17 mouse cellular contexts compared by ENCODE assay signal in genomic region chr12:90862632-90863031, GRCm38 (mm10).
DNase-seq lines count a peak whose midpoint lies in the region; ATAC-seq and TF ChIP-seq lines count a peak whose summit lies in the region.
"Had no signal": no experiment of that assay in that cellular context is flagged by ENCODE, and none has a peak within 500 bp of the region (broad histone marks: within the 10 kb centered on the region; RNA-seq: fewer than 3 reads in every experiment).

No protein-coding gene starts in this region.

- no peak overlapping the region for H3K27ac ChIP-seq in lung, embryonic 14.5 days (ENCODE audit: low read depth)
- H3K27ac ChIP-seq in lung, embryonic 16.5 days (ENCODE audit: low read length), result no peak overlapping the region
- no peak overlapping the region for H3K27ac ChIP-seq in forebrain, embryonic 11.5 days (ENCODE audit: low read depth, low read length)
- H3K27ac ChIP-seq: embryonic facial prominence, embryonic 10.5 days; embryonic facial prominence, embryonic 12.5 days; forebrain, embryonic 12.5 days had no signal

- peak; percentile 27; the same call in 1 of the 2 replicates for ATAC-seq in lung, embryonic 14.5 days (ENCODE audit: insufficient read depth)
- peak; percentile 51; the same call in 1 of the 2 replicates for ATAC-seq in lung, embryonic 16.5 days (ENCODE audit: low read depth)
- no peak for ATAC-seq in forebrain, embryonic 11.5 days (replicated peaks; ENCODE audit: low FRiP score)
- ATAC-seq: forebrain, embryonic 14.5 days; forebrain, embryonic 16.5 days had no signal

- H3K4me1 ChIP-seq in lung, embryonic 14.5 days (ENCODE audit: insufficient read depth), result no peaks in the 10 kb centered on the region
- peaks cover 3% of the 10 kb centered on the region for H3K4me1 ChIP-seq in lung, embryonic 16.5 days (replicated peaks; ENCODE audit: control insufficient read depth, insufficient read depth, low read length)
- no peaks in the 10 kb centered on the region for H3K4me1 ChIP-seq in forebrain, embryonic 11.5 days (replicated peaks; ENCODE audit: control insufficient read depth, insufficient read depth, low read length)
- H3K4me1 ChIP-seq: embryonic facial prominence, embryonic 12.5 days; forebrain, embryonic 12.5 days had no signal

- no peak overlapping the region for H3K4me2 ChIP-seq in lung, embryonic 14.5 days
- H3K4me2 ChIP-seq in lung, embryonic 16.5 days (ENCODE audit: low read depth, low read length), result no peak overlapping the region
- no peak overlapping the region for H3K4me2 ChIP-seq in forebrain, embryonic 11.5 days (ENCODE audit: low read depth, low read length, severe bottlenecking)
- H3K4me2 ChIP-seq: embryonic facial prominence, embryonic 12.5 days; forebrain, embryonic 12.5 days had no signal

- H3K9me3 ChIP-seq in lung, embryonic 14.5 days (ENCODE audit: low read depth, low read length), result no peaks in the 10 kb centered on the region
- H3K9me3 ChIP-seq in lung, embryonic 16.5 days (ENCODE audit: control insufficient read depth, low read length), result no peaks in the 10 kb centered on the region
- H3K9me3 ChIP-seq in forebrain, embryonic 11.5 days (ENCODE audit: control insufficient read depth, low read length), result no peaks in the 10 kb centered on the region
- H3K9me3 ChIP-seq: embryonic facial prominence, embryonic 10.5 days; embryonic facial prominence, embryonic 12.5 days; forebrain, embryonic 12.5 days had no signal

- H3K36me3 ChIP-seq in lung, embryonic 14.5 days (ENCODE audit: insufficient read depth), result no peaks in the 10 kb centered on the region
- H3K36me3 ChIP-seq in lung, embryonic 16.5 days (ENCODE audit: control insufficient read depth, insufficient read depth, low read length), result no peaks in the 10 kb centered on the region
- H3K36me3 ChIP-seq in forebrain, embryonic 11.5 days (ENCODE audit: control insufficient read depth, insufficient read depth, low read length), result no peaks in the 10 kb centered on the region
- H3K36me3 ChIP-seq: embryonic facial prominence, embryonic 10.5 days; embryonic facial prominence, embryonic 12.5 days; forebrain, embryonic 12.5 days had no signal

- no peak overlapping the region for H3K4me3 ChIP-seq in lung, embryonic 14.5 days (ENCODE audit: low read depth, low read length)
- H3K4me3 ChIP-seq in lung, embryonic 16.5 days (ENCODE audit: low read length), result no peak overlapping the region
- no peak overlapping the region for H3K4me3 ChIP-seq in forebrain, embryonic 11.5 days (ENCODE audit: low read depth, low read length)
- H3K4me3 ChIP-seq: embryonic facial prominence, embryonic 10.5 days; embryonic facial prominence, embryonic 12.5 days; forebrain, embryonic 12.5 days had no signal

- peak; percentile 64 for DNase-seq in lung, embryonic 14.5 days
- no peak for DNase-seq in lung, postnatal 10 days
- DNase-seq in lung, postnatal 25 days (ENCODE audit: low spot score), result no peak
- DNase-seq in brain, adult 2 months (ENCODE audit: low read depth, low spot score), result peak; percentile 24
- DNase-seq in forebrain, embryonic 11.5 days (ENCODE audit: low spot score), result no peak
- DNase-seq: adrenal gland, adult 2 months; adrenal gland, postnatal 10 days; adrenal gland, postnatal 25 days; cerebellum, adult 11-12 months; cerebellum, postnatal 10 days; cerebellum, postnatal 25 days had no signal

- H3K9ac ChIP-seq in lung, embryonic 14.5 days, result no peak overlapping the region
- H3K9ac ChIP-seq in lung, embryonic 16.5 days (ENCODE audit: low read length), result no peak overlapping the region
- no peak overlapping the region for H3K9ac ChIP-seq in forebrain, embryonic 11.5 days (ENCODE audit: low read length)
- H3K9ac ChIP-seq: embryonic facial prominence, embryonic 12.5 days; forebrain, embryonic 12.5 days had no signal

- WGBS in lung, embryonic 14.5 days, result 70% methylated on average over 3 of the region's 3 CpGs
- WGBS in lung, embryonic 16.5 days, result 75% methylated on average over 3 of the region's 3 CpGs
- 90% methylated on average over 3 of the region's 3 CpGs for WGBS in forebrain, embryonic 11.5 days

- no peak for TF ChIP-seq CTCF in lung, embryonic 14.5 days (IDR thresholded peaks at IDR 0.05; ENCODE audit: low read depth)

- no peaks in the 10 kb centered on the region for H3K27me3 ChIP-seq in lung, embryonic 14.5 days (ENCODE audit: insufficient read depth, low read length)
- no peaks in the 10 kb centered on the region for H3K27me3 ChIP-seq in lung, embryonic 16.5 days (ENCODE audit: control insufficient read depth, insufficient read depth, low read depth, low read length)
- H3K27me3 ChIP-seq in forebrain, embryonic 11.5 days (ENCODE audit: control insufficient read depth, insufficient read depth, low read length), result no peaks in the 10 kb centered on the region
- H3K27me3 ChIP-seq: embryonic facial prominence, embryonic 12.5 days; forebrain, embryonic 12.5 days had no signal

Comparison
In these comparisons a context has a peak if more than half of its experiments do, and no peak if none do; other contexts are left out.
1. DNase-seq: peak in lung, embryonic 14.5 days (single experiment) and brain, adult 2 months (single experiment); none in lung, postnatal 10 days (single experiment), lung, postnatal 25 days (single experiment) and forebrain, embryonic 11.5 days (single experiment).